Mouse (Mus musculus) kidney, adult 2 months (tissue): ENCODE results near the gene Slc35g2.

Experiments
- CTCF ChIP-seq: fragments of 200-500 bp; conservative IDR thresholded peaks from 2 replicates; pipeline ENCODE4 v1.5.1; 2011; ENCODE audit warnings: low read depth, mild to moderate bottlenecking, control low read depth, low read length, moderate library complexity, mixed read lengths; ENCODE audit not compliant: insufficient read depth, insufficient read length
- POLR2A ChIP-seq: fragments of 200-500 bp; IDR thresholded peaks from one replicate; pipeline ENCODE4 v1.6.1; 2011; ENCODE audit warnings: low read depth, low read length, control low read depth

GRCm38 (mm10) chr9:100532847-100533505, 37.9 kb downstream of the Slc35g2 start:
- TF ChIP-seq POLR2A (no peak), CTCF (no peak)
